ENCODE assay signal across 8 mouse cellular contexts in the genomic region with DNA sequence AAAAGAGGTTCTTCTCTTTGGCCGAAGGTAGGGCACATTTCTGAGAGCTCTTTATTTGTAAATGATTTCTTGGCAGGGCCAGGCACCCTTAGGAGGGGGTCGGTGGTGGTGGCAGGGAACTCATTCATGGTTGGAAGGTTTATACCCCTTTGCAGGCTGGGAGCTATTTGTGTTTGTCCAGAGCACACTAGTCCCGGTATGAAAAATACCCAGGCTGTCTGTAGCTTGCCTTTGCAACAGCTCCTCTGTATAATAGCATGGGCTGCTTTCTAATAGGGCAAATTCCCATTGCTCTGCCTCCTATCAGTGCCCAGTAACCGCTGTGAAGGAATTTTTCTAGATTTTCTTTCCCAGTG. TPM values are rescaled to one million over a fixed set of nuclear protein-coding genes. Genes with fewer than 3 reads are reported as not detected.
A peak's percentile ranks its signal among the peaks of the same experiment; 100 is the strongest.
DNase-seq lines count a peak whose midpoint lies in the region; ATAC-seq and TF ChIP-seq lines count a peak whose summit lies in the region.

No protein-coding gene starts in this region.

- H3K4me3 ChIP-seq in lung, embryonic 16.5 days (ENCODE audit: low read length): peak overlapping the region; percentile 48; the same call in 1 of the 2 replicates
- H3K4me3 ChIP-seq in limb, embryonic 14.5 days (replicated peaks; ENCODE audit: low read length): peak overlapping the region; percentile 40
- peak overlapping the region; percentile 42 for H3K4me3 ChIP-seq in stomach, embryonic 15.5 days (replicated peaks)

- H3K27ac ChIP-seq in lung, embryonic 16.5 days (ENCODE audit: low read length): no peak overlapping the region
- 0 out of 2 replicates have a peak overlapping the region, but pooled peaks have one; percentile 33 for H3K27ac ChIP-seq in limb, embryonic 14.5 days (replicated peaks; ENCODE audit: low read depth, low read length)
- peak overlapping the region; percentile 28; the same call in 1 of the 2 replicates for H3K27ac ChIP-seq in stomach, embryonic 15.5 days

- peaks cover 7% of the 10 kb centered on the region for H3K4me1 ChIP-seq in lung, embryonic 16.5 days (replicated peaks; ENCODE audit: control insufficient read depth, insufficient read depth, low read length)
- peaks cover 23% of the 10 kb centered on the region for H3K4me1 ChIP-seq in limb, embryonic 14.5 days (ENCODE audit: control insufficient read depth, insufficient read depth, low read length)
- H3K4me1 ChIP-seq in stomach, embryonic 15.5 days: peaks cover 14% of the 10 kb centered on the region

- no peak for TF ChIP-seq POLR2A in limb, embryonic 14.5 days (IDR thresholded peaks at IDR 0.05; ENCODE audit: borderline replicate concordance, extremely low read depth, insufficient read depth, insufficient read length)

- H3K36me3 ChIP-seq in lung, embryonic 16.5 days (ENCODE audit: control insufficient read depth, insufficient read depth, low read length): no peaks in the 10 kb centered on the region
- H3K36me3 ChIP-seq in limb, embryonic 14.5 days (ENCODE audit: control insufficient read depth, insufficient read depth, low read length): no peaks in the 10 kb centered on the region
- no peaks in the 10 kb centered on the region for H3K36me3 ChIP-seq in stomach, embryonic 15.5 days

- WGBS in lung, embryonic 16.5 days: 2% methylated on average over 4 of the region's 4 CpGs
- 5% methylated on average over 4 of the region's 4 CpGs for WGBS in limb, embryonic 14.5 days
- WGBS in stomach, embryonic 15.5 days: 4% methylated on average over 4 of the region's 4 CpGs

- ATAC-seq in lung, embryonic 16.5 days (ENCODE audit: low read depth): peak; percentile 51; the same call in 1 of the 2 replicates
- peak; percentile 49 for ATAC-seq in limb, embryonic 14.5 days (ENCODE audit: low FRiP score, low read depth)
- ATAC-seq in stomach, embryonic 15.5 days (ENCODE audit: insufficient read depth, low FRiP score, low read depth): no peak

- no peak overlapping the region for H3K9ac ChIP-seq in lung, embryonic 16.5 days (ENCODE audit: low read length)
- no peak overlapping the region for H3K9ac ChIP-seq in limb, embryonic 14.5 days (ENCODE audit: low read depth, low read length, severe bottlenecking)
- H3K9ac ChIP-seq in stomach, embryonic 15.5 days: no peak overlapping the region

- peaks cover 57% of the 10 kb centered on the region for H3K27me3 ChIP-seq in lung, embryonic 16.5 days (ENCODE audit: control insufficient read depth, insufficient read depth, low read depth, low read length)
- H3K27me3 ChIP-seq in limb, embryonic 14.5 days (ENCODE audit: control insufficient read depth, insufficient read depth, low read length): peaks cover 31% of the 10 kb centered on the region
- H3K27me3 ChIP-seq in stomach, embryonic 15.5 days (replicated peaks): peaks cover 41% of the 10 kb centered on the region

- peak; percentile 19 for DNase-seq in embryo, embryonic 10 days (ENCODE audit: low spot score)
- no peak for DNase-seq in embryo, embryonic 9.5 days (ENCODE audit: extremely low spot score)
- no peak for DNase-seq in lung, adult 18-20 months
- no peak for DNase-seq in limb, embryonic 14.5 days (ENCODE audit: low spot score)
- DNase-seq in right cerebral cortex, postnatal 14 days: no peak
- DNase-seq in gastrocnemius, postnatal 25 days: no peak

- H3K9me3 ChIP-seq in lung, embryonic 16.5 days (ENCODE audit: control insufficient read depth, low read length): no peaks in the 10 kb centered on the region
- H3K9me3 ChIP-seq in limb, embryonic 14.5 days (ENCODE audit: control insufficient read depth, low read length): no peaks in the 10 kb centered on the region
- H3K9me3 ChIP-seq in stomach, embryonic 15.5 days: no peaks in the 10 kb centered on the region

- peak overlapping the region; percentile 75 for H3K4me2 ChIP-seq in lung, embryonic 16.5 days (ENCODE audit: low read depth, low read length)
- H3K4me2 ChIP-seq in limb, embryonic 14.5 days (replicated peaks; ENCODE audit: low read depth, low read length, severe bottlenecking): peak overlapping the region; percentile 59
- peak overlapping the region; percentile 91 for H3K4me2 ChIP-seq in stomach, embryonic 15.5 days

RNA-seq across cellular contexts. Expression of gene Foxd1, which starts 37.6 kb away (rescaled TPM):
- polyA plus RNA-seq in lung, embryonic 16.5 days (2015; fragmentation: Nextera tagmentation; extraction: Ambion mirVana): 0.08 TPM in 1 of 2 replicates, not detected in the other
- 0.89 and 1.0 TPM in 2 replicates for polyA plus RNA-seq in limb, embryonic 14.5 days (2012; rRNA removed)
- 0.32 and 0.46 TPM in 2 replicates for polyA plus RNA-seq in limb, embryonic 14.5 days (2014; fragmentation: Nextera tagmentation; extraction: Ambion mirVana)
- 0.05 TPM in 1 of 2 replicates, not detected in the other for polyA plus RNA-seq in stomach, embryonic 15.5 days (2015; fragmentation: Nextera tagmentation; extraction: Ambion mirVana)
- total RNA-seq in gastrocnemius, postnatal 25 days (2021): under 1 TPM in 1 of 2 experiments, not detected in 1; 0.08 TPM
